Mouse (Mus musculus): ENCODE measurements around the gene Ninj2. TPM values are rescaled to one million over a fixed set of nuclear protein-coding genes. Genes with fewer than 3 reads are reported as not detected.

Gene Ninj2
- polyA plus RNA-seq, 1 experiment from 2014 or later, result not detected

DNA sequence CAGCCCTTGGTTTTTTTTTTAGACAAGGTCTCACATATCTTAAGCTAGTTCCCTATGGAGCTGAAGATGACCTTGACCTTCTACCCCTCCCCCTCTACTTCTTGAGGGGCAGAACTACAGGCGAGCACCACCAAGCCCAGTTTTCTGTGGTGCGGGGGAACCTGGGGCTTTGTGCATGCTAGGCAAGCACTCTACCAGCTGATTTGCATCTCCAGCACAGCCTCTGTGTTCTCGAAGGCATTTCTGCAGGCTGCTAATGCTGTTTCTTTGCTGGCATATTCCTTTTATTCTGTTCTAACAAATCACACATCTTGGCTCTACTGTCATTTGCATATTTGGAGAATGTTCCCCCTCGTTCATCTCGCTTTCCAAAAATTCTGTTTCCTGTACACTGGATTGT, 6.2 kb downstream of the Ninj2 start:
- Histone ChIP-seq H3K4me1 (ENCODE audit: control insufficient read depth, insufficient read depth, low read length) (no peaks in the 10 kb centered on the region), H3K27ac (replicated peaks; ENCODE audit: low read depth, low read length) (no peak overlapping the region), H3K4me3 (ENCODE audit: low read depth, low read length) (no peak overlapping the region), H3K27me3 (ENCODE audit: control insufficient read depth, insufficient read depth, low read length) (no peaks in the 10 kb centered on the region), H3K9me3 (replicated peaks; ENCODE audit: control insufficient read depth, low read length) (no peaks in the 10 kb centered on the region), H3K9ac (replicated peaks; ENCODE audit: low read length) (no peak overlapping the region), H3K36me3 (replicated peaks; ENCODE audit: control insufficient read depth, insufficient read depth, low read depth, low read length) (no peaks in the 10 kb centered on the region), H3K4me2 (ENCODE audit: low read depth, low read length) (no peak overlapping the region)
- DNase-seq (ENCODE audit: low spot score) (no peak), ATAC-seq (replicated peaks; ENCODE audit: insufficient number of reproducible peaks, low FRiP score, low TSS enrichment, low read depth) (no peak)
- WGBS, result 74% methylated on average over 5 of the region's 5 CpGs

DNA sequence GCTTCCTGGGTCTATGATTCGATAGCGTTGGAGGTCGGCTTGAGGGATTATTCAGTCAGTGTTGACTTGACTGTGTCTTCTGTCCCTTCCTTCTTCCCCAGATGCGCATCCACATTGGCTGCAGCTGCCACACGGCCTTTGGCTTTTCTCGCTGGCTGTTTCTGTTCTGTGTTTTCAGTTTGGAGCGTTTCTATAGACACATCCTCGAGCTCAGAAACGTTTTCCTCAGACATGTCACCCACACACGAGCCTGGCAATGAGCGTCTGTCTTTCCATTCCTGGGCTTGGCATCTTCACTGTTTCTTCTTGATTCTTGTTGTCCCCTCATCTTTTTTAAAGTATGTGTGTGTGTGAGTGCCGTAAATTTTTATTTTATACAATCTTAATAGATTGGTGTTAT, 8.1 kb downstream of the Ninj2 start:
- Histone ChIP-seq H3K27ac (replicated peaks; ENCODE audit: low read depth, low read length) (no peak overlapping the region), H3K9me3 (replicated peaks; ENCODE audit: control insufficient read depth, low read length) (no peaks in the 10 kb centered on the region), H3K9ac (replicated peaks; ENCODE audit: low read length) (no peak overlapping the region), H3K27me3 (ENCODE audit: control insufficient read depth, insufficient read depth, low read length) (no peaks in the 10 kb centered on the region), H3K4me2 (ENCODE audit: low read depth, low read length) (no peak overlapping the region), H3K4me3 (ENCODE audit: low read depth, low read length) (no peak overlapping the region), H3K4me1 (ENCODE audit: control insufficient read depth, insufficient read depth, low read length) (no peaks in the 10 kb centered on the region), H3K36me3 (replicated peaks; ENCODE audit: control insufficient read depth, insufficient read depth, low read depth, low read length) (no peaks in the 10 kb centered on the region)
- DNase-seq (ENCODE audit: low spot score) (no peak), ATAC-seq (replicated peaks; ENCODE audit: insufficient number of reproducible peaks, low FRiP score, low TSS enrichment, low read depth) (no peak)
- WGBS, result 80% methylated on average over 12 of the region's 12 CpGs

DNA sequence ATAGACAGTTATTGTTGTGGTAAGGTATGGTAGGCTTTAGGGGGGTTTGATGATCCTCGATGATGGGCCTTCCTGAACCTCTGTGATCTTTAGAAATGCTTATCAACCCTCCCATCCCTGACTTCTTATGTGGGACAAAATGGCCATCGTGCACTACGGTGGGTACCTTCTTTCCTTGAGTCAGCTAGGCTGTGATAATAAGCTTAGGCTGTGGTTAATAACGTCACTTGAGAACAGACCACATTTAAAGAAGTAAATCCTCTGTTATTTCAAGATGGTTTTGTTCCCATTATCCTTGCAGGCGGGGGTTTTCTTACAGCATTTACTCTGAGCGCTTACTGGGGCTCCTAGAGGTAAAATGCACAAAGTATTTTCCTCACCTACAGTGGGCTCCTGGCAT, 8.8 kb downstream of the Ninj2 start:
- 77% methylated on average over 6 of the region's 6 CpGs for WGBS
- Histone ChIP-seq H3K4me2 (ENCODE audit: low read depth, low read length) (no peak overlapping the region), H3K36me3 (replicated peaks; ENCODE audit: control insufficient read depth, insufficient read depth, low read depth, low read length) (no peaks in the 10 kb centered on the region), H3K4me1 (ENCODE audit: control insufficient read depth, insufficient read depth, low read length) (no peaks in the 10 kb centered on the region), H3K9ac (replicated peaks; ENCODE audit: low read length) (no peak overlapping the region), H3K9me3 (replicated peaks; ENCODE audit: control insufficient read depth, low read length) (no peaks in the 10 kb centered on the region), H3K4me3 (ENCODE audit: low read depth, low read length) (no peak overlapping the region), H3K27ac (replicated peaks; ENCODE audit: low read depth, low read length) (no peak overlapping the region), H3K27me3 (ENCODE audit: control insufficient read depth, insufficient read depth, low read length) (no peaks in the 10 kb centered on the region)
- DNase-seq (ENCODE audit: low spot score) (no peak), ATAC-seq (replicated peaks; ENCODE audit: insufficient number of reproducible peaks, low FRiP score, low TSS enrichment, low read depth) (no peak)

DNA sequence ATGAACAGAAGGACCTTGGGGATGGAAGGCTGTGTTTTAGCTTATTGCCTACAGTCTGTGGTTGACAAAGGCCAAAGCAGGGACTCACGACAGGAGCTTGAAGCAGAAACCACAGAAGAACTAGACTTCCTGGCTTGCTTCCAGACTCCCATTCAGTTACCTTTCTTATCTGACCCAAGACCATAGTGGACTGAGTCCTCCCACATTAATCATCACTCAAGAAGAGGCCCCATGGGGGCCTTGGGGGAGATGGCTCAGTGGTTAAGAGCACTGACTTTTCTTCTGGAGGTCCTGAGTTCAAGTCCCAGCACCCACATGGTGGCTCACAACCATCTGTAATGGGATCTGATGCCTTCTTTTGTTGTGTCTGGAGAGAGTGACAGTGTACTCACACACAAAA, 10.0 kb downstream of the Ninj2 start:
- H3K4me3 ChIP-seq (ENCODE audit: low read depth, low read length), result no peak overlapping the region
- ATAC-seq (replicated peaks; ENCODE audit: insufficient number of reproducible peaks, low FRiP score, low TSS enrichment, low read depth) (no peak), DNase-seq (ENCODE audit: low spot score) (no peak)
- no peaks in the 10 kb centered on the region for H3K4me1 ChIP-seq (ENCODE audit: control insufficient read depth, insufficient read depth, low read length)
- no peaks in the 10 kb centered on the region for H3K36me3 ChIP-seq (replicated peaks; ENCODE audit: control insufficient read depth, insufficient read depth, low read depth, low read length)
- H3K9me3 ChIP-seq (replicated peaks; ENCODE audit: control insufficient read depth, low read length), result no peaks in the 10 kb centered on the region
- 50% methylated on average over 1 of the region's 1 CpGs for WGBS
- no peaks in the 10 kb centered on the region for H3K27me3 ChIP-seq (ENCODE audit: control insufficient read depth, insufficient read depth, low read length)
- no peak overlapping the region for H3K27ac ChIP-seq (replicated peaks; ENCODE audit: low read depth, low read length)
- H3K4me2 ChIP-seq (ENCODE audit: low read depth, low read length), result no peak overlapping the region
- H3K9ac ChIP-seq (replicated peaks; ENCODE audit: low read length), result no peak overlapping the region

DNA sequence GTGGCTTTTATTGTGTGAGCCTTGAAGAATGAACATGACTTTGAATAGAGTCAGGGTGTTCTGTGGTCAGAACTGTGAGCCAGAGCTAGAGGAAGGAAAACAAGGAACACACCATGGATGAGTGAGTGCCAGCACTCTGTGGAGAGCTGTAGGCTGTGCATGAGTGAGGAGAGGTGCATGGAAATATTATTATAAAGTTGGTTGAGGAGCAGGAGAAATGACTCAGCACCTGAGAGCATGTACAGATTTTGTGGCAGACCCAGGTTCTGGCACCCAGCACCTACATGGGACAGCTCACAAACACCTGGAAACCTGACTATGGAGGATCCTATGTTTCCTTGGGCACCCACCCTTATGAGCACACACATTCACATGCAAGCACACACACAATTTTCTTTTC, 11.9 kb downstream of the Ninj2 start:
- DNase-seq (ENCODE audit: low spot score), result no peak
- Histone ChIP-seq H3K4me3 (ENCODE audit: low read depth, low read length) (no peak overlapping the region), H3K4me2 (ENCODE audit: low read depth, low read length) (no peak overlapping the region), H3K9me3 (replicated peaks; ENCODE audit: control insufficient read depth, low read length) (no peaks in the 10 kb centered on the region), H3K27ac (replicated peaks; ENCODE audit: low read depth, low read length) (no peak overlapping the region), H3K9ac (replicated peaks; ENCODE audit: low read length) (no peak overlapping the region), H3K27me3 (ENCODE audit: control insufficient read depth, insufficient read depth, low read length) (no peaks in the 10 kb centered on the region), H3K4me1 (ENCODE audit: control insufficient read depth, insufficient read depth, low read length) (no peaks in the 10 kb centered on the region), H3K36me3 (replicated peaks; ENCODE audit: control insufficient read depth, insufficient read depth, low read depth, low read length) (no peaks in the 10 kb centered on the region)
- no peak for ATAC-seq (replicated peaks; ENCODE audit: insufficient number of reproducible peaks, low FRiP score, low TSS enrichment, low read depth)

DNA sequence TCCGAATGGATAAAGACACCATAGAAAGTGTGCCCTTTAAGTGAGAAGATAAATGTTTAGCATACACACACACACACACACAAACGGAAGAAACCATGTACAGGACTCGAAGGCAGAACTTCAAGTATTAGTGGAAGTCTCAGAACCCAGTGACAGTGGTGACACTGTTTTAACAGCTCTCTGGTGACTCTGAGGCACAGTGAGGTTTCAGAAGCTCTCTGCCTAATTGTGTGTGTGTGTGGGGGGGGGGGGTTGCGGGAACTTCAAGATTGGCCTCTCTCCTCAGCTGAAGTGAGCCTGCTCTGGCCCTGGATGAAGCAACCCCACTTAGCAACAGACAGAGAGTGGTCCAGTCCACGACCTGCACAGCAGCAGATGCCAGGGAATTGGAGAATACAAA, 14.4 kb downstream of the Ninj2 start:
- no peak for DNase-seq (ENCODE audit: low spot score)
- no peak overlapping the region for H3K4me2 ChIP-seq (ENCODE audit: low read depth, low read length)
- H3K4me1 ChIP-seq (ENCODE audit: control insufficient read depth, insufficient read depth, low read length), result no peaks in the 10 kb centered on the region
- no peaks in the 10 kb centered on the region for H3K9me3 ChIP-seq (replicated peaks; ENCODE audit: control insufficient read depth, low read length)
- H3K27me3 ChIP-seq (ENCODE audit: control insufficient read depth, insufficient read depth, low read length), result no peaks in the 10 kb centered on the region
- no peak overlapping the region for H3K4me3 ChIP-seq (ENCODE audit: low read depth, low read length)
- no peak overlapping the region for H3K27ac ChIP-seq (replicated peaks; ENCODE audit: low read depth, low read length)
- 69% methylated on average over 5 of the region's 5 CpGs for WGBS
- H3K9ac ChIP-seq (replicated peaks; ENCODE audit: low read length), result no peak overlapping the region
- no peak for ATAC-seq (replicated peaks; ENCODE audit: insufficient number of reproducible peaks, low FRiP score, low TSS enrichment, low read depth)
- H3K36me3 ChIP-seq (replicated peaks; ENCODE audit: control insufficient read depth, insufficient read depth, low read depth, low read length), result no peaks in the 10 kb centered on the region

DNA sequence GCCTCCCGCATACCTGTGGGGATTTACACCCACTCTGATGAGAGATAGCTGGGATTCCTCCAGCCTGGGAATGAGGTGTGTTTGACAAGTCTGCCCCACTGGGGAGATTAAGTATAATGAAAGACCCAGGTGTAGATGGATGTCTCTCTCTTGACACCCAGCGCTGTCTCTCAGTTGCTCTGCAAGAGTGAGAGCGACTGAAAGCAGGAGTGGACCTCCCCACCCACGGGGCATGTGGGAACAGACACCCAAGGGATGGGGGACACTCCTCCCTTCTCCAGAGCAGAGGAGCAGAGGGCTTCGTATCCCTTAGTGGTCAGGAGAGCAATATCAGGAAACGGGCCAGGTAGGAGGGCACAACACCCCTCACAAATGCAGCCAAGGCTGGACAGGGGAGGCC, 14.9 kb downstream of the Ninj2 start:
- H3K4me2 ChIP-seq (ENCODE audit: low read depth, low read length), result no peak overlapping the region
- H3K4me1 ChIP-seq (ENCODE audit: control insufficient read depth, insufficient read depth, low read length), result no peaks in the 10 kb centered on the region

DNA sequence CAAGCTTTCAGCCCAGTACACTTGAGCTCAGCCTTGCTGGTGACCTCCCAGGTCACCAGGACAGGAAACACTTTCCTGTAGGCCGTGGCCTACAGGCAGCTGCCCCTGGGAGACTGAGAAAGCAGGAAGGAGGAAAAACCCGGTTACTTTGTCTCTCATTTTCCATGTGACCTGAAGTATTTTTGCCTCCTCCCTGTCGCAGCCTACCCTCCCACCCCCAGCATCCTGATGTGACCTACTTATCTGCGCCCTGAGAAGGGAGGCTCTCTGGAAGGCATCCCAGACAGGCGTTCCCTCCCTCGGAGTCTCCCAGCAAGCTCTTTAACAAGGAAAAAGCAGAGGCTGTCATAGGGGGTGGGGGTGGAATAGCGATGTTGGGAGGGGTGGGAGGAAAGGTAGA, 16.0 kb downstream of the Ninj2 start:
- DNase-seq (ENCODE audit: low spot score), result no peak
- ATAC-seq (replicated peaks; ENCODE audit: insufficient number of reproducible peaks, low FRiP score, low TSS enrichment, low read depth), result no peak
- 20% methylated on average over 7 of the region's 7 CpGs for WGBS
- H3K9me3 ChIP-seq (replicated peaks; ENCODE audit: control insufficient read depth, low read length), result no peaks in the 10 kb centered on the region
- H3K4me3 ChIP-seq (ENCODE audit: low read depth, low read length), result no peak overlapping the region
- no peaks in the 10 kb centered on the region for H3K36me3 ChIP-seq (replicated peaks; ENCODE audit: control insufficient read depth, insufficient read depth, low read depth, low read length)
- H3K4me2 ChIP-seq (ENCODE audit: low read depth, low read length), result no peak overlapping the region
- no peaks in the 10 kb centered on the region for H3K4me1 ChIP-seq (ENCODE audit: control insufficient read depth, insufficient read depth, low read length)
- H3K9ac ChIP-seq (replicated peaks; ENCODE audit: low read length), result no peak overlapping the region; the same call in 1 of the 2 replicates
- no peaks in the 10 kb centered on the region for H3K27me3 ChIP-seq (ENCODE audit: control insufficient read depth, insufficient read depth, low read length)
- H3K27ac ChIP-seq (replicated peaks; ENCODE audit: low read depth, low read length), result no peak overlapping the region

More for the DNA sequence above, 14.9 kb downstream of the Ninj2 start:
- Histone ChIP-seq H3K9ac (replicated peaks; ENCODE audit: low read length) (no peak overlapping the region), H3K9me3 (replicated peaks; ENCODE audit: control insufficient read depth, low read length) (no peaks in the 10 kb centered on the region), H3K36me3 (replicated peaks; ENCODE audit: control insufficient read depth, insufficient read depth, low read depth, low read length) (no peaks in the 10 kb centered on the region), H3K27ac (replicated peaks; ENCODE audit: low read depth, low read length) (no peak overlapping the region), H3K27me3 (ENCODE audit: control insufficient read depth, insufficient read depth, low read length) (no peaks in the 10 kb centered on the region), H3K4me3 (ENCODE audit: low read depth, low read length) (no peak overlapping the region)
- WGBS, result 66% methylated on average over 6 of the region's 6 CpGs
- DNase-seq (ENCODE audit: low spot score), result no peak
- no peak for ATAC-seq (replicated peaks; ENCODE audit: insufficient number of reproducible peaks, low FRiP score, low TSS enrichment, low read depth)

DNA sequence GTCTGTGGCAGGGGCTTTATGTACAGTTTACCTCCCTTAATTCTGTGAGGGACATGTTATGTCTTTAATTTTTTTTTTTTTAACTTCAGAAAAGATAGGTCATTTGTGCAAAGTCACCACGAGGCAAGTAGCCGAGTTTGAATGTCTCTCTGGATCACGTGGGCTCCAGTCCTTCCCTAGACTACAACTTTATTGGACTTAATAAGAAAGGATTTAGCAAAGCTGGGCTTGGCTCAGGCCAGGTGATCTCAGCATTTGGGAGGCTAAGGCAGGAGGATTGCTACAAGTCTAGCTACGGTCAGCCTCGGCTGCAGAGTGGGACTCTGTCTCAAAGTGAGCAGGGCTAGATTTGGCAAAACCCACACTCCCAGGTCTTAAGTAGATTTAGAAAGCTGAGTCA, 16.8 kb downstream of the Ninj2 start:
- no peak overlapping the region for H3K9ac ChIP-seq (replicated peaks; ENCODE audit: low read length)
- H3K36me3 ChIP-seq (replicated peaks; ENCODE audit: control insufficient read depth, insufficient read depth, low read depth, low read length), result no peaks in the 10 kb centered on the region
- H3K9me3 ChIP-seq (replicated peaks; ENCODE audit: control insufficient read depth, low read length), result no peaks in the 10 kb centered on the region
- 72% methylated on average over 5 of the region's 5 CpGs for WGBS
- H3K4me2 ChIP-seq (ENCODE audit: low read depth, low read length), result no peak overlapping the region
- no peak for ATAC-seq (replicated peaks; ENCODE audit: insufficient number of reproducible peaks, low FRiP score, low TSS enrichment, low read depth)
- no peak for DNase-seq (ENCODE audit: low spot score)
- H3K27me3 ChIP-seq (ENCODE audit: control insufficient read depth, insufficient read depth, low read length), result no peaks in the 10 kb centered on the region
- no peaks in the 10 kb centered on the region for H3K4me1 ChIP-seq (ENCODE audit: control insufficient read depth, insufficient read depth, low read length)
- H3K4me3 ChIP-seq (ENCODE audit: low read depth, low read length), result no peak overlapping the region
- H3K27ac ChIP-seq (replicated peaks; ENCODE audit: low read depth, low read length), result no peak overlapping the region
